Mouse (Mus musculus) heart, embryonic 13.5 days (tissue): Measurements from ENCODE around the gene Gm9913. TPM values are rescaled to one million over a fixed set of nuclear protein-coding genes. Genes with fewer than 3 reads are reported as not detected.

Source experiments
- polyA plus RNA-seq: library from polyadenylated mRNA; unstranded; fragments of >200 nt; fragmentation: Nextera tagmentation; extraction: Ambion mirVana; gene quantifications from 2 replicates; pipeline ENCODE4 v1.2.1, GENCODE M21; 2015

Gene Gm9913
- polyA plus RNA-seq, 1 experiment from 2014 or later, result 0.17 TPM

Other genes starting within 250 kb of the Gm9913 start
- gene Fbn1, start 2.9 kb downstream of the Gm9913 start, polyA plus RNA-seq, result 16.8 and 19.3 TPM in 2 replicates
- 3.2 and 3.8 TPM in 2 replicates for gene Cep152, start 120.0 kb downstream of the Gm9913 start, polyA plus RNA-seq
- gene Eid1, start 168.0 kb downstream of the Gm9913 start, polyA plus RNA-seq, result 144 and 149 TPM in 2 replicates
- 0.64 and 1.7 TPM in 2 replicates for gene Shc4, start 219.1 kb downstream of the Gm9913 start, polyA plus RNA-seq